In the genomic region with DNA sequence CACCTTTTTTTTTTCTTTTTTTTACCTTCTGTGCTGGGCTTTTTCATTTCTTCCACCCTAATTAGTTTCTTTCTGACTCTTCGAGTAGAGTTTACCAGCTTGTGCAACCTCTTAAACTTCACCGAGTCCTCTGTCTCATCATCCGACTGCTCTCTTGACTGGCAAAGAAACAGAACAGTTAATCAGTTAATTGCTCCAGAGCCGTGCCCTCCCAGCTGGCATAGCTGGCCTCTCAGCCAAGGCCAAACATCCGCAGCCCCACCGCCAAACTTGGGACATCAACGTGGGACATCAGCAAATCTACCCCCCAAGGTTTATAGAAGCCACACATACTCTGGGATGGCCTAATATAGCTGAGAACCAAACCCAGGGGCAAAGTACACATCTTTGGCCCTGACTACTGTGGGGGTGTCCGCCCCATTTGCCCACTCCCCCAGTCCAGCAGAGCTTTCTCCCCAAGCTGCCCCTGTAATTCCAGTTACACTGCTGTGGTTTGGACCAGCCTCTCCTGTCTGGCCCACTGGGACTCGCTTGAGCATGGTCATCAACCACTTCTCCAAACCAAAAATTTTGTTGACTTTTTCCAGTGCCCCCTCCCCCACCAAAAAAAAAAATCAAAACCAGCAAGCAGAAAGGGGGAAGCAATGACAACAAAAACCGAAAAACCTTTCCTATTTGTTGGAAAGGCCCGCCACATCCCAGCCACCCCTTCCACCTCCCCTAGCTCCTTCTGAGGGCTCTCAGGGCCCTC, we compare ENCODE assay signal across 7 mouse cellular contexts.
DNase-seq lines count a peak whose midpoint lies in the region; ATAC-seq and TF ChIP-seq lines count a peak whose summit lies in the region.

No protein-coding gene starts in this region.

- no peak overlapping the region for H3K4me2 ChIP-seq in liver, postnatal 0 days (ENCODE audit: low read depth, low read length)
- H3K4me2 ChIP-seq in intestine, embryonic 15.5 days (replicated peaks) = peak overlapping the region; percentile 49

- TF ChIP-seq EP300 in liver, postnatal 0 days (IDR thresholded peaks at IDR 0.05; ENCODE audit: low read depth) = no peak

- H3K36me3 ChIP-seq in liver, postnatal 0 days (replicated peaks; ENCODE audit: insufficient read depth, low read length) = peaks cover 3% of the 10 kb centered on the region
- no peaks in the 10 kb centered on the region for H3K36me3 ChIP-seq in intestine, embryonic 15.5 days

- no peaks in the 10 kb centered on the region for H3K27me3 ChIP-seq in liver, postnatal 0 days (ENCODE audit: insufficient read depth, low read length)
- no peaks in the 10 kb centered on the region for H3K27me3 ChIP-seq in intestine, embryonic 15.5 days (replicated peaks)

- no peak for DNase-seq in liver, postnatal 0 days
- no peak for DNase-seq in liver
- DNase-seq in gastrocnemius, postnatal 25 days = peak; percentile 36
- DNase-seq in skeletal muscle tissue, adult 2 months (ENCODE audit: low read depth, low spot score) = peak; percentile 21
- no peak for DNase-seq in right cerebral cortex, postnatal 36 days (ENCODE audit: low spot score in 2 of 2)
- no peak for DNase-seq in left cerebral cortex, adult 11 months (ENCODE audit: low spot score)

- peak overlapping the region; percentile 61; the same call in 1 of the 2 replicates for H3K27ac ChIP-seq in liver, postnatal 0 days (ENCODE audit: low read depth)
- H3K27ac ChIP-seq in intestine, embryonic 15.5 days = peak overlapping the region; percentile 88

- peaks cover 3% of the 10 kb centered on the region; the same call in 1 of the 2 replicates for H3K4me1 ChIP-seq in liver, postnatal 0 days (ENCODE audit: insufficient read depth)
- peaks cover 11% of the 10 kb centered on the region for H3K4me1 ChIP-seq in intestine, embryonic 15.5 days (replicated peaks)

- no peak for TF ChIP-seq CTCF in liver, postnatal 0 days (IDR thresholded peaks at IDR 0.05; ENCODE audit: low read depth)

- H3K4me3 ChIP-seq in liver, postnatal 0 days (ENCODE audit: low read depth, low read length) = no peak overlapping the region
- peak overlapping the region; percentile 10; the same call in 1 of the 2 replicates for H3K4me3 ChIP-seq in intestine, embryonic 15.5 days (replicated peaks)

- H3K9ac ChIP-seq in liver, postnatal 0 days (replicated peaks) = no peak overlapping the region
- no peak overlapping the region for H3K9ac ChIP-seq in intestine, embryonic 15.5 days

- no peaks in the 10 kb centered on the region for H3K9me3 ChIP-seq in liver, postnatal 0 days (ENCODE audit: low read length)
- no peaks in the 10 kb centered on the region for H3K9me3 ChIP-seq in intestine, embryonic 15.5 days

- no peak for ATAC-seq in liver, postnatal 0 days
- no peak for ATAC-seq in intestine, embryonic 15.5 days

- WGBS in liver, postnatal 0 days (ENCODE audit: insufficient replicate concordance) = 70% methylated on average over 11 of the region's 11 CpGs
- WGBS in intestine, embryonic 15.5 days = 57% methylated on average over 11 of the region's 11 CpGs

Comparison
In these comparisons a context has a peak if more than half of its experiments do, and no peak if none do; other contexts are left out.
1. DNase-seq: peak in gastrocnemius, postnatal 25 days (single experiment) and skeletal muscle tissue, adult 2 months (single experiment); none in liver, postnatal 0 days (single experiment), liver (single experiment), right cerebral cortex, postnatal 36 days (0 of 2) and left cerebral cortex, adult 11 months (single experiment).